Mouse (Mus musculus) adrenal gland, postnatal 25 days (tissue): ENCODE measurements around the gene Mmp13. TPM values are rescaled to one million over a fixed set of nuclear protein-coding genes. Genes with fewer than 3 reads are reported as not detected.
"Not testable (repeated sequence)": the region's sequence is repeated elsewhere in the genome, so short reads cannot be mapped to it uniquely, and the experiment has no call there.

Experiments
- DNase-seq: peaks from one replicate; pipeline ENCODE4 v3.0.0; 2021; ENCODE audit warnings: mixed read lengths
- long read RNA-seq: library from polyadenylated mRNA; stranded (forward); transcript quantifications from one replicate; pipeline ENCODE4 v2.0.0, GENCODE M21; 2021
- total RNA-seq: library from RNA; stranded (reverse); gene quantifications from 2 replicates; pipeline ENCODE4 v1.2.3, GENCODE M21; 2021

The Mmp13 gene
- 0.49 TPM in 1 of 2 replicates, not detected in the other for total RNA-seq
- long read RNA-seq, result 0 reads

GRCm38 (mm10) chr9:7272214-7272613 is at the start of gene Mmp13:
TSS of gene Mmp13 (plus strand) at chr9:7272514.
- DNase-seq, result no peak

GRCm38 (mm10) chr9:7238619-7239018 is 33.7 kb upstream of the Mmp13 start:
- DNase-seq, result no peak

GRCm38 (mm10) chr9:7239967-7240366 is 32.3 kb upstream of the Mmp13 start:
- no peak for DNase-seq

- DNase-seq, result no peak
Observed at GRCm38 (mm10) chr9:7252797-7253654, 19.3 kb upstream of the Mmp13 start.

- DNase-seq, result no peak
Observed at GRCm38 (mm10) chr9:7261667-7262066, 10.6 kb upstream of the Mmp13 start.

GRCm38 (mm10) chr9:7270071-7270470 is 2.2 kb upstream of the Mmp13 start:
- no peak for DNase-seq

GRCm38 (mm10) chr9:7282565-7283302 is 10.4 kb downstream of the Mmp13 start:
- no peak for DNase-seq

- DNase-seq, result not testable (repeated sequence)
Observed at GRCm38 (mm10) chr9:7283303-7283684, 11.0 kb downstream of the Mmp13 start.

- no peak for DNase-seq
Observed at GRCm38 (mm10) chr9:7289501-7289900, 17.2 kb downstream of the Mmp13 start.

GRCm38 (mm10) chr9:7289901-7290300 is 17.6 kb downstream of the Mmp13 start:
- no peak for DNase-seq

GRCm38 (mm10) chr9:7292132-7292531 is 19.8 kb downstream of the Mmp13 start:
- DNase-seq, result no peak

GRCm38 (mm10) chr9:7331847-7332246 is 59.5 kb downstream of the Mmp13 start:
- no peak for DNase-seq

Other genes with a start within 250 kb of the Mmp13 start
- gene Dync2h1, start 88.1 kb upstream of the Mmp13 start, total RNA-seq, result 19.1 and 19.2 TPM in 2 replicates
- 78.8 and 86.4 TPM in 2 replicates for gene Dcun1d5, start 88.0 kb upstream of the Mmp13 start, total RNA-seq
- 3.2 and 3.4 TPM in 2 replicates for gene Mmp12, start 71.9 kb downstream of the Mmp13 start, total RNA-seq
- not detected in 2 replicates for gene Mmp1b, start 115.5 kb downstream of the Mmp13 start, total RNA-seq
- not detected in 2 replicates for gene Mmp3, start 173.3 kb downstream of the Mmp13 start, total RNA-seq
- gene Mmp10, start 229.8 kb downstream of the Mmp13 start, total RNA-seq, result not detected in 2 replicates